Mouse (Mus musculus) testis, adult 2 months (tissue): ENCODE results near the gene Gm45062.

Experiments used
- CTCF ChIP-seq: fragments of 200-500 bp; IDR thresholded peaks from 2 replicates; pipeline ENCODE4 v1.5.1; 2012; ENCODE audit warnings: low read depth, mild to moderate bottlenecking, inconsistent platforms, low read length, moderate library complexity; ENCODE audit not compliant: control insufficient read depth, insufficient read depth, insufficient replicate concordance
- POLR2A ChIP-seq: fragments of 200-500 bp; IDR thresholded peaks from 2 replicates; pipeline ENCODE4 v1.6.1; 2012; ENCODE audit warnings: low read depth, mild to moderate bottlenecking, inconsistent platforms, low read length, moderate library complexity; ENCODE audit not compliant: control insufficient read depth

DNA sequence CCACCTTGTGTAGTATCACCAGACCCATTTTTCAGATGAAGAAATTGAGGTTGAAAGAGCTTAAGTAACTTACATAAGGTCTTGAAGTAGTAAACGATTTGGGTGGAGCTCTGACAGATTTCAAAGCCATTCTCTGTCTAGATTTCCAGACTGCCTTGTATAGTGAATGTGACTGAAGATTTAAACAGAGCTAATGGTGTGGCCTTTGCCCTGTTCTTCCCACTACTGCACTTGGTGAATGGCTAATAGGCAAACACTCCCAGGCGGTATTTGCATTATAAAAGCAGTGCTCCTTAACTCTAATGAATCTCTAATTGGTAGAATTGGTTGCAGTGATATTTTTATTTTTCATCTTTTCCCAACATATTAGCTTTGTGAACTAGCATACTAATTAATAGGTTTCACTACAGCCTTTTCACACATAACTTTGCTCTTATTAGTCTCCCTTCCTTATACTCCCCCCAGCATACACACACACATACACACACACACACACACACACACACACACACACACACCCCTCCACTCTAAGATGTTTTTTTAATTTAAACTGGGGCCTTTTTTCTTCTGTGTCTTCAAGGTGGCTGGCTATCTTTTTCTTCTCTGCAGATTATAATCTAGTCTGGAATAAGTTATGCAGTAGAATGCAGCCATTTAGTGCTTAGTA, 109.1 kb downstream of the Gm45062 start:
- TF ChIP-seq POLR2A: no peak
- no peak for TF ChIP-seq CTCF
